ENCODE assay signal across 9 mouse cellular contexts in genomic region chr13:35486125-35486524, GRCm38 (mm10).
DNase-seq lines count a peak whose midpoint lies in the region; ATAC-seq and TF ChIP-seq lines count a peak whose summit lies in the region.
"Had no signal": no experiment of that assay in that cellular context is flagged by ENCODE, and none has a peak within 500 bp of the region (broad histone marks: within the 10 kb centered on the region; RNA-seq: fewer than 3 reads in every experiment).

No protein-coding gene starts in this region.

- no peaks in the 10 kb centered on the region for H3K9me3 ChIP-seq in intestine, embryonic 16.5 days (ENCODE audit: control insufficient read depth, low read length)

- no peaks in the 10 kb centered on the region; the same call in 1 of the 2 replicates for H3K4me1 ChIP-seq in cerebellum, adult 2 months (ENCODE audit: control insufficient read depth, insufficient read depth, low read length)
- no peaks in the 10 kb centered on the region for H3K4me1 ChIP-seq in liver, adult 2 months (ENCODE audit: control insufficient read depth, insufficient read depth, low read length)
- no peaks in the 10 kb centered on the region for H3K4me1 ChIP-seq in intestine, embryonic 16.5 days (ENCODE audit: control insufficient read depth, insufficient read depth, low read length)

- no peaks in the 10 kb centered on the region for H3K36me3 ChIP-seq in liver, adult 2 months (ENCODE audit: control insufficient read depth, insufficient read depth, low read length)
- no peaks in the 10 kb centered on the region for H3K36me3 ChIP-seq in intestine, embryonic 16.5 days (ENCODE audit: control insufficient read depth, insufficient read depth, low read length)

- no peak overlapping the region for H3K9ac ChIP-seq in liver, adult 2 months (ENCODE audit: low read depth, low read length)
- H3K9ac ChIP-seq in intestine, embryonic 16.5 days (ENCODE audit: low read depth, low read length), result no peak overlapping the region

- no peak for ATAC-seq in intestine, embryonic 16.5 days

- TF ChIP-seq POLR2A in cerebellum, adult 2 months (IDR thresholded peaks at IDR 0.05; ENCODE audit: borderline replicate concordance, insufficient read depth, low read length), result no peak
- TF ChIP-seq POLR2A in liver, adult 2 months (IDR thresholded peaks at IDR 0.05; ENCODE audit: extremely low read depth, insufficient read depth, low read length), result no peak

- no peak overlapping the region for H3K27ac ChIP-seq in cerebellum, adult 2 months (ENCODE audit: insufficient read depth, low read length)
- no peak overlapping the region for H3K27ac ChIP-seq in liver, adult 2 months (replicated peaks; ENCODE audit: insufficient read depth, low read depth, low read length)
- H3K27ac ChIP-seq in intestine, embryonic 16.5 days (ENCODE audit: low read length), result no peak overlapping the region

- TF ChIP-seq CTCF in cerebellum, adult 2 months (IDR thresholded peaks at IDR 0.05; ENCODE audit: borderline replicate concordance, insufficient read depth, low read depth, low read length), result no peak
- no peak for TF ChIP-seq CTCF in liver, adult 2 months (IDR thresholded peaks at IDR 0.05; ENCODE audit: low read depth, low read length)

- WGBS in cerebellum, adult 2 months, result 60% methylated on average over 4 of the region's 4 CpGs
- WGBS in liver, adult 2 months, result 60% methylated on average over 4 of the region's 4 CpGs
- WGBS in intestine, embryonic 16.5 days, result 86% methylated on average over 4 of the region's 4 CpGs

- no peaks in the 10 kb centered on the region for H3K27me3 ChIP-seq in cerebellum, adult 2 months (ENCODE audit: control insufficient read depth, insufficient read depth, low read length)
- no peaks in the 10 kb centered on the region for H3K27me3 ChIP-seq in liver, adult 2 months (ENCODE audit: control insufficient read depth, insufficient read depth, low read length)
- no peaks in the 10 kb centered on the region for H3K27me3 ChIP-seq in intestine, embryonic 16.5 days (replicated peaks; ENCODE audit: control insufficient read depth, insufficient read depth, low read length)

- no peak overlapping the region for H3K4me2 ChIP-seq in intestine, embryonic 16.5 days (ENCODE audit: low read depth, low read length)

- H3K79me2 ChIP-seq in liver, adult 2 months (ENCODE audit: control insufficient read depth, insufficient read depth, low read length), result no peaks in the 10 kb centered on the region

- no peak overlapping the region for H3K4me3 ChIP-seq in cerebellum, adult 2 months (replicated peaks; ENCODE audit: insufficient read depth, low read depth, low read length)
- no peak overlapping the region for H3K4me3 ChIP-seq in liver, adult 2 months (ENCODE audit: insufficient read depth, low read depth, low read length)
- H3K4me3 ChIP-seq in intestine, embryonic 16.5 days (ENCODE audit: low read length), result no peak overlapping the region
- H3K4me3 ChIP-seq: erythroblast, embryonic 14.5 days had no signal

- DNase-seq in cerebellum, postnatal 25 days, result peak; percentile 31 to 57
- no peak for DNase-seq in cerebellum, adult 2 months
- peak; percentile 16 for DNase-seq in liver, adult 2 months (ENCODE audit: extremely low read depth, low read depth, low spot score)
- no peak for DNase-seq in liver
- DNase-seq in kidney, adult 18-20 months, result peak; percentile 36
- DNase-seq in lung, postnatal 14 days, result peak; percentile 58
- DNase-seq in embryo, embryonic 10 days (ENCODE audit: low spot score), result no peak

Comparison
In these comparisons a context has a peak if more than half of its experiments do, and no peak if none do; other contexts are left out.
1. DNase-seq: peak in cerebellum, postnatal 25 days (2 of 2), liver, adult 2 months (single experiment), kidney, adult 18-20 months (single experiment) and lung, postnatal 14 days (single experiment); none in cerebellum, adult 2 months (0 of 2), liver (single experiment) and embryo, embryonic 10 days (single experiment).